Mouse (Mus musculus) heart, embryonic 13.5 days (tissue): ENCODE measurements around the gene Prn. TPM values are rescaled to one million over a fixed set of nuclear protein-coding genes. Genes with fewer than 3 reads are reported as not detected.

ENCODE experiments used
- ATAC-seq: fragments of 200-750 bp; cut with Nextera tagmentation; 2 replicates; pipeline ENCODE4 v1.8.0; 2017; ENCODE audit warnings: moderate TSS enrichment; ENCODE audit not compliant: insufficient number of reproducible peaks, low FRiP score, low TSS enrichment; ENCODE audit errors: extremely low read depth
- H3K27ac ChIP-seq: fragments of 300-500 bp; sonication (generic); replicated peaks from 2 replicates; pipeline ENCODE4 v1.5.1; 2015; ENCODE audit warnings: moderate library complexity, mild to moderate bottlenecking, inconsistent platforms
- H3K27me3 ChIP-seq: fragments of 300-500 bp; sonication (generic); replicated peaks from 2 replicates; pipeline ENCODE4 v1.6.1; 2015; ENCODE audit warnings: mild to moderate bottlenecking, inconsistent platforms
- H3K36me3 ChIP-seq: fragments of 300-500 bp; sonication (generic); 2 replicates; pipeline ENCODE4 v1.6.1; 2015; ENCODE audit warnings: mild to moderate bottlenecking, inconsistent platforms
- H3K4me1 ChIP-seq: fragments of 300-500 bp; sonication (generic); 2 replicates; pipeline ENCODE4 v1.6.1; 2015; ENCODE audit warnings: inconsistent platforms
- H3K4me2 ChIP-seq: fragments of 300-500 bp; sonication (generic); 2 replicates; pipeline ENCODE4 v1.6.1; 2015; ENCODE audit warnings: inconsistent platforms, mild to moderate bottlenecking, moderate library complexity
- H3K4me3 ChIP-seq: fragments of 300-500 bp; sonication (generic); 2 replicates; pipeline ENCODE4 v1.5.1; 2015; ENCODE audit warnings: moderate library complexity, mild to moderate bottlenecking, inconsistent platforms
- H3K9ac ChIP-seq: fragments of 300-500 bp; sonication (generic); 2 replicates; pipeline ENCODE4 v1.6.1; 2015; ENCODE audit warnings: inconsistent platforms, mild to moderate bottlenecking, moderate library complexity
- H3K9me3 ChIP-seq: fragments of 300-500 bp; sonication (generic); 2 replicates; pipeline ENCODE4 v1.6.1; 2016; ENCODE audit warnings: inconsistent platforms
- WGBS: fragments of 180-500 bp; shearing (Covaris S2); methylation state at CpG from one replicate; pipeline ENCODE4 v1.1.7; 2015; ENCODE audit warnings: mixed read lengths; 5-methylcytosine and 5-hydroxymethylcytosine counted together
- polyA plus RNA-seq: library from polyadenylated mRNA; unstranded; fragments of >200 nt; fragmentation: Nextera tagmentation; extraction: Ambion mirVana; gene quantifications from 2 replicates; pipeline ENCODE4 v1.2.1, GENCODE M21; 2015

Prn gene
- polyA plus RNA-seq, 1 experiment from 2014 or later: not detected

- ATAC-seq: no peak
- Histone ChIP-seq H3K4me2 (no peak overlapping the region), H3K27ac (no peak overlapping the region), H3K36me3 (no peaks in the 10 kb centered on the region), H3K4me3 (no peak overlapping the region), H3K9me3 (no peaks in the 10 kb centered on the region), H3K4me1 (peaks cover 34% of the 10 kb centered on the region), H3K27me3 (no peaks in the 10 kb centered on the region), H3K9ac (no peak overlapping the region)
- 67% methylated on average over 7 of the region's 7 CpGs for WGBS
These were observed 21.5 kb upstream of the Prn start for GRCm38 (mm10) chr2:131888233-131888632.

- Histone ChIP-seq H3K9ac (no peak overlapping the region), H3K4me3 (no peak overlapping the region), H3K36me3 (no peaks in the 10 kb centered on the region), H3K4me1 (peaks cover 31% of the 10 kb centered on the region), H3K27ac (peak overlapping the region; percentile 21; the same call in 1 of the 2 replicates), H3K9me3 (no peaks in the 10 kb centered on the region), H3K4me2 (no peak overlapping the region), H3K27me3 (no peaks in the 10 kb centered on the region)
- no peak for ATAC-seq
- 59% methylated on average over 5 of the region's 5 CpGs for WGBS
These were observed 17.2 kb upstream of the Prn start for GRCm38 (mm10) chr2:131892534-131892933.

DNA sequence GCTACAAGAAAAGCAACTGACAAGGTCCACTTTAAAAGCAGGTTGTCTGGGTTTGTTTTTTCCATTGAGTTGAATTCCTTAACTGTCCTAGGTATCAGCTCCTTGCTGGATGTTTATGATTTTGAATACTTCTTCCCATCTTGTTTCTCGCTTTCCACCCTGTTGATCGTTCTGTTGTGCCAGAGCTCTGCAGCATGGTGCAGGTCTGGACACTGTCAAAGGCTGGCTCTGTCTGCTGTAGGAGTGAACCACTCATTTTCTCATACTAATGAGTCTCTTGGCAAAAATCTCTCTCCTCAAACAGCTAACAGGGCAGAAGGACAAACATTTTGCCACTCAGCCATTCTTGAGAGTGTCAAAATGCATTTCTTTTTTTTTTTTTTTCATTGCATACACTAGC, 14.7 kb upstream of the Prn start:
- H3K27ac ChIP-seq: no peak overlapping the region; the same call in 1 of the 2 replicates
- ATAC-seq: no peak

GRCm38 (mm10) chr2:131896011-131896410, 13.7 kb upstream of the Prn start:
- Histone ChIP-seq H3K27me3 (no peaks in the 10 kb centered on the region), H3K9ac (no peak overlapping the region), H3K9me3 (no peaks in the 10 kb centered on the region), H3K27ac (no peak overlapping the region), H3K4me2 (no peak overlapping the region), H3K4me1 (peaks cover 14% of the 10 kb centered on the region), H3K4me3 (no peak overlapping the region), H3K36me3 (no peaks in the 10 kb centered on the region)
- 85% methylated on average over 4 of the region's 4 CpGs for WGBS
- no peak for ATAC-seq

More for the DNA sequence above, 14.7 kb upstream of the Prn start:
- H3K4me2 ChIP-seq: no peak overlapping the region
- 23% methylated on average over 2 of the region's 2 CpGs for WGBS
- no peaks in the 10 kb centered on the region for H3K9me3 ChIP-seq
- no peaks in the 10 kb centered on the region for H3K27me3 ChIP-seq
- H3K4me3 ChIP-seq: no peak overlapping the region
- peaks cover 20% of the 10 kb centered on the region for H3K4me1 ChIP-seq
- H3K9ac ChIP-seq: no peak overlapping the region
- no peaks in the 10 kb centered on the region for H3K36me3 ChIP-seq

DNA sequence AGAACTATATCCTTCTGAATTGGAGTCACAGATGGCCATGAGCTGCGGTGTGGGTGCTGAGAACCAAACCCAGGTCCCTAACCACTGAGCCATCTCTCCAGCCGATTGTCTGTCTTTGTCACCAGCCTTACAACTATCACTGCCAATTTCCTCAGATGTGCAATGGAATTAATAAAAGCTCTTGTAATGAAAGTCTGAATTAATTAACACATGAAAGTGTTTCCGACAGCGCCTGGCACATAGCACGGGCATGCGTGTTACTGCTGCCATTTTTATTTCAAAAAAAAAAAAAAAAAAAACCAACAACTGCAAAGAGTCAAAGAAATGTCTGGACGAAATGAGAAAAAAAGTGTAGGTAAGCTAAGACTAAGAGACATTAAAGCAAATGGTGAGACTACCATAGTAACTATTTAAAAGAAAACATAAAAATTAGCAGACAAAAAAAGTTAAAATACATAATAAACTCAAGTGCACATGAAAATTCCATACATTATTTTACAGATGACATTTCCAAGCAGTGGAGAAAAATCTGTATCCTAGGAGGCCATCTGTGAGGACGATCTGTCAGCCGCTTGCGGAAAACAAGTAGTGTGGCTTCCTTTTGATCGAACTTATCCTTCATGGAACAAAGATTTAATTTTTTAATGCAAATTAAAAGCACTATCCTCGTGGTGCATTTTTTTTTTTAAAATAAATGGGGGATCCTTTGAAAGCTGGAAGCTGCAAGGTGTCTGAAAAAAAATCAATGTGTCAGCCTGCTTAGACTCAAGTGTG, 12.2 kb upstream of the Prn start:
- Histone ChIP-seq H3K4me2 (no peak overlapping the region), H3K27ac (no peak overlapping the region), H3K4me3 (no peak overlapping the region), H3K27me3 (no peaks in the 10 kb centered on the region), H3K9ac (no peak overlapping the region), H3K36me3 (no peaks in the 10 kb centered on the region), H3K4me1 (peaks cover 12% of the 10 kb centered on the region), H3K9me3 (no peaks in the 10 kb centered on the region)
- no peak for ATAC-seq
- WGBS: 85% methylated on average over 12 of the region's 12 CpGs

- Histone ChIP-seq H3K27ac (peak overlapping the region; percentile 93), H3K27me3 (no peaks in the 10 kb centered on the region), H3K9ac (no peak overlapping the region), H3K9me3 (no peaks in the 10 kb centered on the region), H3K4me2 (no peak overlapping the region), H3K4me3 (no peak overlapping the region), H3K36me3 (no peaks in the 10 kb centered on the region), H3K4me1 (peaks cover 42% of the 10 kb centered on the region)
- ATAC-seq: no peak
- WGBS: 4% methylated on average over 1 of the region's 3 CpGs
These were observed 7.3 kb upstream of the Prn start for GRCm38 (mm10) chr2:131902423-131902822.

GRCm38 (mm10) chr2:131902867-131903266, 6.9 kb upstream of the Prn start:
- Histone ChIP-seq H3K27me3 (no peaks in the 10 kb centered on the region), H3K4me3 (no peak overlapping the region), H3K4me2 (peak overlapping the region; percentile 45), H3K9me3 (no peaks in the 10 kb centered on the region), H3K9ac (peak overlapping the region; percentile 58), H3K27ac (peak overlapping the region; percentile 93), H3K4me1 (peaks cover 42% of the 10 kb centered on the region), H3K36me3 (no peaks in the 10 kb centered on the region)
- ATAC-seq: peak; percentile 63; the same call in 1 of the 2 replicates
- 15% methylated on average over 8 of the region's 8 CpGs for WGBS

DNA sequence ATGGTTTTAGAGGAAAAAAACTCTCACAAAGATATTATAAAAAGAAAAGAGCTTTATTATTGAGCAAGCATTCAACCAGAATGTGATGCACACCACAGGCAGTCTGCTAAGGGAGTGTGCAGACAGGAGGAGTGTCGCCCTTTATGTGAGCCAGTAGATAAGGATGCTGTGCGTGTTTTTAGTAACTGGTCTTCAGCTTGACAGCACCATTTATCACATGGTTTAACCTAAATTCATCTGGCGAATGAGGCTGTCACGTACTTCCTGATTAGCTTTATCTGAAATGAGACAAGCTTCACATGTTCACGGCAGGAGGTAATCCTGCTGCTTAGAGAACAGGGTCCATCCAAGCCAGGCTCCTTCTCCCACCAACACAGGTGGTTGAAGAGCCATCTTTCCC, 4.7 kb upstream of the Prn start:
- H3K4me1 ChIP-seq: peaks cover 52% of the 10 kb centered on the region
- no peak for ATAC-seq
- peak overlapping the region; percentile 25; the same call in 1 of the 2 replicates for H3K27ac ChIP-seq
- H3K27me3 ChIP-seq: no peaks in the 10 kb centered on the region
- H3K9me3 ChIP-seq: no peaks in the 10 kb centered on the region
- H3K9ac ChIP-seq: no peak overlapping the region
- H3K4me3 ChIP-seq: no peak overlapping the region
- 7% methylated on average over 5 of the region's 5 CpGs for WGBS
- no peak overlapping the region for H3K4me2 ChIP-seq
- no peaks in the 10 kb centered on the region for H3K36me3 ChIP-seq

DNA sequence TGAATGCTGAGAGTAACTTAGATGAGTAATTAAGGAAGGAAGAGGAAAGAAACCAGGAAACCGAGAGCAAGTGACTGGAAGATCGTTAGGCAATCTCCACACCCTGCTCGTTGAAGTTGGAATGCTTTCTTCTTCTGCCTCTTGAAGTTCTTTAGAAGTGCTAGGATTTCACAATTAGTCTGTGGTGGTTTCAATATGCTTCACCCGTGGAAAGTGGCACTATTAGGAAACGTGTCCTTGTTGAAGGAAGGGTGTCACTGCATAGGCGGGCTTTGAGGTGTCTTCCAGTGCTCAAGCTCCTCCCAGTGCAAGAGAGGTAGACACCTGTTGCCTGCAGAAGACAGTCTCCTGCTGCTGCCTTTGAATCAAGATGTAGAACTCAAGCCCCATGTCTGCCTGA, 4.0 kb upstream of the Prn start:
- Histone ChIP-seq H3K27ac (no peak overlapping the region), H3K27me3 (no peaks in the 10 kb centered on the region), H3K4me2 (no peak overlapping the region), H3K9ac (no peak overlapping the region), H3K4me1 (peaks cover 59% of the 10 kb centered on the region), H3K36me3 (no peaks in the 10 kb centered on the region), H3K4me3 (no peak overlapping the region), H3K9me3 (no peaks in the 10 kb centered on the region)
- WGBS: 53% methylated on average over 6 of the region's 6 CpGs
- ATAC-seq: no peak

GRCm38 (mm10) chr2:131906266-131906665, 3.5 kb upstream of the Prn start:
- no peak overlapping the region for H3K4me3 ChIP-seq
- H3K27ac ChIP-seq: no peak overlapping the region
- no peak for ATAC-seq
- H3K36me3 ChIP-seq: no peaks in the 10 kb centered on the region
- WGBS: 83% methylated on average over 3 of the region's 3 CpGs
- no peak overlapping the region for H3K4me2 ChIP-seq
- no peaks in the 10 kb centered on the region for H3K27me3 ChIP-seq
- no peaks in the 10 kb centered on the region for H3K9me3 ChIP-seq
- peaks cover 64% of the 10 kb centered on the region for H3K4me1 ChIP-seq
- no peak overlapping the region for H3K9ac ChIP-seq

DNA sequence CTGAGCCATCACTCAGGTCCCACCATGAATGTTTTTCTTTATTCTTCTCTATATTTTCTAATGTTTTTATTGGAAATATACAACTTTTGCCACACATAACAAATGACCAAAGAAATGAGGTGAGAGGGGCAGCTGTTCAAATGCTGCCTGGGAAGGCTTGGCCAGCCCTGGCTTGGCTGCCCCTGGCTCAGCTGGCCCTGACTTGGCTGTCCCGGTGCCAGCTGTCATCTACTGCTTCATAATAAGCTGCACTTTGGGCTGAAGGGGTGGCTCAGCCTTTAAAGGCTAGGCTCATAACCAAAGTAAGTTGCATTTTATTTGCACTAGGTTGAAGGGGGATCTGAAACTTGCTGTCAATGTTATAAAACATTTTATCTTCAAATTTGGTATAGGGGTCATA, 2.9 kb upstream of the Prn start:
- H3K4me1 ChIP-seq: peaks cover 66% of the 10 kb centered on the region
- ATAC-seq: no peak

DNA sequence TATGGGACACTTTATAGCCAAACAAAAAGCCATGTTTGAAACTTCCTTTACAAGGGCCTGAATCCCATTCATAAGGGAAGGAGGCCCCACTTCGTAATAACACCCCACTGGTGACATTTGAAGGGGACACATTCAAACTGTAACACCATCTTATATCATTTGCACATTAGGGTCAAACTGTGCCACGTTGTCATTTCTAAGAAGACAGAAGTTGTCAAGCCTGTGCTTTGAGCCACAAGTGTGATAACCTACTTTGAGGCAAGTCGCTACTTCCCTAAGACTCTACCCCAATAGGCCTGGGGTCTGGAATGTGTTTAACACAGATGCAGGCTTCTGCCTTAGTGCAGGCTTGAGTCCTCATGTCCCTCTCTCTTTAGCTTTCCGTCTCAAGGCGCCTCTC, 2.4 kb upstream of the Prn start:
- Histone ChIP-seq H3K9me3 (no peaks in the 10 kb centered on the region), H3K27me3 (no peaks in the 10 kb centered on the region), H3K36me3 (peaks cover 3% of the 10 kb centered on the region; the same call in 1 of the 2 replicates), H3K9ac (no peak overlapping the region), H3K4me1 (peaks cover 65% of the 10 kb centered on the region), H3K4me3 (no peak overlapping the region), H3K27ac (no peak overlapping the region), H3K4me2 (no peak overlapping the region)
- no peak for ATAC-seq
- 67% methylated on average over 5 of the region's 5 CpGs for WGBS

More for the DNA sequence above, 2.9 kb upstream of the Prn start:
- Histone ChIP-seq H3K4me2 (no peak overlapping the region), H3K27me3 (no peaks in the 10 kb centered on the region), H3K9ac (no peak overlapping the region), H3K36me3 (no peaks in the 10 kb centered on the region), H3K4me3 (no peak overlapping the region), H3K9me3 (no peaks in the 10 kb centered on the region), H3K27ac (no peak overlapping the region)
- 71% methylated on average over 1 of the region's 1 CpGs for WGBS
